Mouse (Mus musculus) heart, embryonic 11.5 days (tissue): ENCODE data around the gene Arid3c. TPM values are rescaled to one million over a fixed set of nuclear protein-coding genes. Genes with fewer than 3 reads are reported as not detected.

Experiments
- polyA plus RNA-seq: library from polyadenylated mRNA; unstranded; fragments of >200 nt; fragmentation: Nextera tagmentation; extraction: Ambion mirVana; gene quantifications from 2 replicates; pipeline ENCODE4 v1.2.1, GENCODE M21; 2014

The Arid3c gene
- polyA plus RNA-seq, 1 experiment from 2014 or later = not detected

Other genes with a start within 250 kb of the Arid3c start
- gene AI464131, start 228.1 kb downstream of the Arid3c start, polyA plus RNA-seq = 2.9 and 3.2 TPM in 2 replicates
- not detected in 2 replicates for gene 1110017D15Rik, start 213.8 kb downstream of the Arid3c start, polyA plus RNA-seq
- 1.5 and 1.8 TPM in 2 replicates for gene Fam219a, start 161.6 kb downstream of the Arid3c start, polyA plus RNA-seq
- 1.2 TPM in 2 replicates for gene Dnaic1, start 161.4 kb downstream of the Arid3c start, polyA plus RNA-seq
- gene Enho, start 90.8 kb downstream of the Arid3c start, polyA plus RNA-seq = 4.1 and 4.7 TPM in 2 replicates
- gene Cntfr, start 34.1 kb downstream of the Arid3c start, polyA plus RNA-seq = 4.1 and 4.3 TPM in 2 replicates
- 128 and 137 TPM in 2 replicates for gene Il11ra1, start 31.2 kb downstream of the Arid3c start, polyA plus RNA-seq
- gene Rpp25l, start 17.6 kb downstream of the Arid3c start, polyA plus RNA-seq = 50.2 and 51.6 TPM in 2 replicates
- gene Dctn3, start 8.0 kb downstream of the Arid3c start, polyA plus RNA-seq = 120 and 126 TPM in 2 replicates
- gene Galt, start 24.1 kb upstream of the Arid3c start, polyA plus RNA-seq = 63.1 and 65.1 TPM in 2 replicates
- gene Sigmar1, start 25.0 kb upstream of the Arid3c start, polyA plus RNA-seq = 69.9 and 76.8 TPM in 2 replicates
- gene Ccl27a, start 43.1 kb upstream of the Arid3c start, polyA plus RNA-seq = 42.6 and 42.7 TPM in 2 replicates
- gene Gm21541, start 172.5 kb upstream of the Arid3c start, polyA plus RNA-seq = not detected in 2 replicates
- gene Gm20878, start 210.4 kb upstream of the Arid3c start, polyA plus RNA-seq = 0.83 and 1.9 TPM in 2 replicates
- gene Fam205a4, start 234.9 kb upstream of the Arid3c start, polyA plus RNA-seq = not detected in 2 replicates